Mouse (Mus musculus): ENCODE data around the gene Cdk12. TPM values are rescaled to one million over a fixed set of nuclear protein-coding genes. Genes with fewer than 3 reads are reported as not detected.
"Not testable (repeated sequence)": the region's sequence is repeated elsewhere in the genome, so short reads cannot be mapped to it uniquely, and the experiment has no call there.

The Cdk12 gene
- polyA plus RNA-seq, 1 experiment from 2014 or later = 20.0 TPM

DNA sequence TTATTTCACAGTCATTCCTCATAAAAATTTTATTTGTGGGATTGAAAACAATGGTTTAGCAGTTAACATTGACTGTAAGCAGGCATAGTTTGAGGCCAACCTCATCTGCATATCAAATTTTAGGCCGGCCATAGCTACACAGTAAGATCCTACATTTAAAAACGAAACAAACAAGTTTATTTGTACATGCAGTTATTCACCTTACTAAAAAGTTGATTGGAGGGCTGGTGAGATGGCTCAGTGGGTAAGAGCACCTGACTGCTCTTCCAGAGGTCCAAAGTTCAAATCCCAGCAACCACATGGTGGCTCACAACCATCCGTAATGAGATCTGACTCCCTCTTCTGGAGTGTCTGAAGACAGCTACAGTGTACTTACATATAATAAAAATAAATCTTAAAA lies 3.4 kb downstream of the Cdk12 start:
- 87% methylated on average over 3 of the region's 3 CpGs for WGBS
- not testable (repeated sequence) for ATAC-seq (ENCODE audit: low FRiP score); H3K27me3 ChIP-seq; H3K9ac ChIP-seq; H3K9me3 ChIP-seq; H3K27ac ChIP-seq
- Histone ChIP-seq H3K36me3 (replicated peaks) (peaks cover 32% of the 10 kb centered on the region), H3K4me3 (replicated peaks) (peak overlapping the region; percentile 19; the same call in 1 of the 2 replicates), H3K4me2 (peak overlapping the region; percentile 44), H3K4me1 (peaks cover 20% of the 10 kb centered on the region)

DNA sequence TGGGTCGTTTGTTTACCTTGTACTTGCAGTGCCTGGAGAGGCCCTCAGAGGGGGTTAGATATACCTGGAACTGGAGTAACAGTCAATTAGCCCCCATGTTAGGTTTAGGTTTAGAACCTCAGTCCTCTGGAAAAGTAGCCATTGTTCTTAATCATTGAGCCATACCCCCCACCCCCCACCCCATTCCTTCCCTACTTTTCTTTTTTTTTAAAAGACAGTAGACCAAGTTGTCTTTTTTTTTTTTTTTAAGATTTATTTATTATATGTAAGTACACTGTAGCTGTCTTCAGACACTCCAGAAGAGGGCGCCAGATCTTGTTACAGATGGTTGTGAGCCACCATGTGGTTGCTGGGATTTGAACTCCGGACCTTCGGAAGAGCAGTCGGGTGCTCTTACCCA lies 6.8 kb downstream of the Cdk12 start:
- not testable (repeated sequence) for H3K27ac ChIP-seq; ATAC-seq (ENCODE audit: low FRiP score); H3K4me3 ChIP-seq (replicated peaks); H3K27me3 ChIP-seq; H3K4me2 ChIP-seq; H3K9ac ChIP-seq; H3K9me3 ChIP-seq
- Histone ChIP-seq H3K4me1 (peaks cover 14% of the 10 kb centered on the region), H3K36me3 (replicated peaks) (peaks cover 57% of the 10 kb centered on the region)
- WGBS = 89% methylated on average over 5 of the region's 5 CpGs

DNA sequence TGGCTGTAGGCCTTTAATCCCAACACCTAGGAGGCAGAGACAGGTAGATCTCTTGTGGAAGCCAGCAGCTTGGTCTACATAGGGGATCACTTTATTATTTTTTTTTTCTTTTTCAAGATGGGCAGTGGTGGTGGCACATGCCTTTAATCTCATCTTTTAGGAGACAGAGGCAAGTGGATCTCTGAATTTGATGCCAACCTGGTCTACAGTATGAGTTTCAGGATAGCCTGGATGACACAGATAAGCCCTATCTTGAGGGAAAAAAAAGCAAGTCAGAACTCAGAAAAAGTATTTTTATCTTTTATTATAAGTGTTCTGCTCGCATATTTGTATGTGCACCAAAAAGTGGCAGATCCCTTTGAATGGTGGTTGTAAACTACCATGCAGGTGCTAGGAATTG lies 10.5 kb downstream of the Cdk12 start:
- Histone ChIP-seq H3K4me3 (replicated peaks) (no peak overlapping the region), H3K4me1 (no peaks in the 10 kb centered on the region), H3K9me3 (no peaks in the 10 kb centered on the region), H3K9ac (no peak overlapping the region), H3K27me3 (no peaks in the 10 kb centered on the region), H3K4me2 (no peak overlapping the region), H3K36me3 (replicated peaks) (peaks cover 76% of the 10 kb centered on the region), H3K27ac (no peak overlapping the region)
- ATAC-seq (ENCODE audit: low FRiP score) = no peak
- 93% methylated on average over 1 of the region's 1 CpGs for WGBS

DNA sequence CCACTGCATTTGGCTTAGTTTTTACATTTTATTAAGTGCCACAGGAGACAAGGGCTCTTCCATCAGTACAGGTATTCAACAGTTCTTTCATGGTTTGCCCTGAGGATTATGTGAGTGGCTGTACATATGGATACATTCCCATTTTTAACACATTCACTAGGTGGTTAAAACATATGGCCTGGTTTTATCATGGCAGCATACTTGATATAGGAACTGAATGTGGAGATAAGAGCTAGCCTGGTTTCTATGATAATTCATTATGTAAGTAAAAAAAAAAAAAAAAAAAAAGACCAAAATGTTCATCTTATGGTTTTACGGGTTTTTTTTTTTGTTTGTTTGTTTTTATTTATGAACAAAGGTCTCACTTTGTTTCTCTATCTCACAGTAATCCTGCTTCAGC lies 23.5 kb downstream of the Cdk12 start:
- Histone ChIP-seq H3K9me3 (no peaks in the 10 kb centered on the region), H3K4me2 (no peak overlapping the region), H3K36me3 (replicated peaks) (peaks cover 65% of the 10 kb centered on the region), H3K4me1 (no peaks in the 10 kb centered on the region), H3K27ac (no peak overlapping the region), H3K9ac (no peak overlapping the region), H3K4me3 (replicated peaks) (no peak overlapping the region), H3K27me3 (no peaks in the 10 kb centered on the region)
- ATAC-seq (ENCODE audit: low FRiP score) = no peak
- WGBS = 100% methylated on average over 1 of the region's 1 CpGs

DNA sequence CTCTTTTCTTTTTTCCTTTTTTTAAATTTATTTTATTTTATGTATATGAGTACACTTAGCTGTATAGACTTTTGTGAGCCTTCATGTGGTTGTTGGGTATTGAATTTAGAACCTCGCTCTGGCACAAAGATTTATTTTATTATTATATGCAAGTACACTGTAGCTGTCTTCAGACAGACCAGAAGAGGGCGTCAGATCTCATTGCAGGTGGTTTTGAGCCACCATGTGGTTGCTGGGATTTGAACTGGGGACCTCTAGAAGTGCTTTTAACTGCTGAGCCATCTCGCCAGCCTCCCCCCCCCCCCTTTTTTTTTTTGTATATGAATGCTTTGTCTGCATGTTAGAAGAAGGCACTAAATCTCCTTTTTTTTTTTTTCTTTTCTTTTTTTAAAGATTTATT lies 35.6 kb downstream of the Cdk12 start:
- Histone ChIP-seq H3K36me3 (replicated peaks) (peaks cover 62% of the 10 kb centered on the region), H3K4me2 (no peak overlapping the region)
- ATAC-seq (ENCODE audit: low FRiP score) = no peak

DNA sequence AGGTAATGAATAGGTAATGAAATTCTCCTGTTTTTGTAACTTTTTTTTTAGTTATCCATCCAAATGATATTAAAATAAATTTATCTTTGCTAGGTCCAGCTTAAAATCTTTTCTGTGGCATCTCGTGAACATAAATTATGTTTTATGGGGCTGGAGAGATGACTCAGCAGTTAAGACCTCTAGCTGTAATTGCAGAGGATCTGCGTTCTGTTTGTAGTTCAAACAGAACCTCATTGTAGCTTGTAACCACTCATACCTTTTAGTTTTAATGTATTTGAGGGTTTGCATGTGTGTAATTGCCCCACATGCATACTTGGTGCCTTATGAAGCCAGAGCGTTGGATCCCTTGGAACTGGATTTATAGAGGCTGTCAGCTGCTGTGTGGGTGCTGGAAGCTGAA lies 36.1 kb downstream of the Cdk12 start:
- H3K4me1 ChIP-seq = no peaks in the 10 kb centered on the region
- no peak overlapping the region for H3K27ac ChIP-seq
- H3K9me3 ChIP-seq = no peaks in the 10 kb centered on the region
- WGBS = 96% methylated on average over 3 of the region's 3 CpGs
- no peaks in the 10 kb centered on the region for H3K27me3 ChIP-seq
- no peak overlapping the region for H3K4me2 ChIP-seq
- H3K9ac ChIP-seq = no peak overlapping the region
- no peak overlapping the region for H3K4me3 ChIP-seq (replicated peaks)
- ATAC-seq (ENCODE audit: low FRiP score) = no peak
- peaks cover 64% of the 10 kb centered on the region for H3K36me3 ChIP-seq (replicated peaks)

More for the DNA sequence above, 35.6 kb downstream of the Cdk12 start:
- Histone ChIP-seq H3K9ac (no peak overlapping the region), H3K4me1 (no peaks in the 10 kb centered on the region), H3K9me3 (no peaks in the 10 kb centered on the region), H3K4me3 (replicated peaks) (no peak overlapping the region), H3K27ac (no peak overlapping the region), H3K27me3 (no peaks in the 10 kb centered on the region)
- 68% methylated on average over 3 of the region's 3 CpGs for WGBS

DNA sequence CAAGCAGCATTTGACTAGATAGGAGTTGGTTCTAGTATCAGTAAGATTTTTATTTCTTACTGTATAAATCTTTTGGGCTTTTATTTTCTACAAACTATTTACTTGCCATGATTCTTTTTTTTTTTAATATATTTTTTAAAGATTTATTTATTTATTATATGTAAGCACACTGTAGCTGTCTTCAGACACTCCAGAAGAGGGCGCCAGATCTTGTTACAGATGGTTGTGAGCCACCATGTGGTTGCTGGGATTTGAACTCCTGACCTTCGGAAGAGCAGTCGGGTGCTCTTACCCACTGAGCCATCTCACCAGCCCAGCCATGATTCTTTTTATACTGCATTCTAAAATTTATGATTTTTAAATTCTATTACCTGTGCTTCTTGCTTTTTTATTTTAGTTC lies 40.1 kb downstream of the Cdk12 start:
- not testable (repeated sequence) for H3K9ac ChIP-seq; H3K4me2 ChIP-seq; H3K4me3 ChIP-seq (replicated peaks); H3K4me1 ChIP-seq; H3K27me3 ChIP-seq; ATAC-seq (ENCODE audit: low FRiP score); H3K9me3 ChIP-seq; H3K27ac ChIP-seq
- 74% methylated on average over 3 of the region's 3 CpGs for whole genome bisulfite sequencing
- peaks cover 76% of the 10 kb centered on the region for H3K36me3 ChIP-seq (replicated peaks)

DNA sequence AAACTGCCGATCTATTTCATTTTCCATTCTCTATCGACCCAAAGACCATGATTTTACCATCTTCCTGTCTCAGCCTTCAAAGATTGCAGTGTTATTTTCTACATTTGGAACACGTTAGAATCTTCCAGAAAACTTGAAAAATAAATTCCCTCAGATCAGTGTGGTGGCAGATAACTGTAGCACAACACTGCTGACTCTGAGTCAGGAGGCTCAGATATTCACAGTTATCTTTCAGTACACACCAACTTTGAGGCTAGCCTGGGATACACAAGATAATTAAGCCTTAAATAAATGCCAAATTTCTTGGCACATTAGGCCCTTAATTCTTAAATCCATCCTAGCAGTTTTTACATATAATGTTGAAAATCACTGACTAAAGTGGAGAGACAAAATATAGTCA lies 41.6 kb downstream of the Cdk12 start:
- Histone ChIP-seq H3K4me1 (no peaks in the 10 kb centered on the region), H3K36me3 (replicated peaks) (peaks cover 65% of the 10 kb centered on the region)

DNA sequence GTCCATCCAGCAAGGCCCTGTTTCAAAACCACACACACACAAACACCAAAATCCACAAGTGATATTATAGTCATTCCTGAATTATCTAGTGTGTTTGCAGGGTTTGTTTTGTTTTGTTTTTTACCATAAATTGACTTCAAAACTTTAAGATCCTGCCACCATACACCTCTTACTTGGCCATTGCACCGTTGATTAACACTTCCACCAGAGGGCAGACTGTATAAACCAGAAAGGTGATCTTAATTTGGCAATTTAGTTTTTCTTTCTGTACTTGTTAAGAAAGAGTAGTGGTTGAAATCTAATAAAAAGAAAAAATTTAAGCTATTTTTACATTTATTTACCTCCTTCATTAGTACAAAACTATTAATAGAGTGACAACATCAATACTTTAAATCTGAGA lies 44.5 kb downstream of the Cdk12 start:
- Histone ChIP-seq H3K4me3 (replicated peaks) (no peak overlapping the region), H3K4me1 (no peaks in the 10 kb centered on the region), H3K36me3 (replicated peaks) (peaks cover 61% of the 10 kb centered on the region), H3K27ac (no peak overlapping the region), H3K9me3 (no peaks in the 10 kb centered on the region), H3K9ac (no peak overlapping the region), H3K4me2 (no peak overlapping the region), H3K27me3 (no peaks in the 10 kb centered on the region)
- 88% methylated on average over 1 of the region's 1 CpGs for WGBS
- no peak for ATAC-seq (ENCODE audit: low FRiP score)

More for the DNA sequence above, 41.6 kb downstream of the Cdk12 start:
- 92% methylated on average over 3 of the region's 3 CpGs for WGBS
- Histone ChIP-seq H3K4me3 (replicated peaks) (no peak overlapping the region), H3K9ac (no peak overlapping the region), H3K27ac (no peak overlapping the region), H3K27me3 (no peaks in the 10 kb centered on the region), H3K4me2 (no peak overlapping the region), H3K9me3 (no peaks in the 10 kb centered on the region)
- ATAC-seq (ENCODE audit: low FRiP score) = no peak

DNA sequence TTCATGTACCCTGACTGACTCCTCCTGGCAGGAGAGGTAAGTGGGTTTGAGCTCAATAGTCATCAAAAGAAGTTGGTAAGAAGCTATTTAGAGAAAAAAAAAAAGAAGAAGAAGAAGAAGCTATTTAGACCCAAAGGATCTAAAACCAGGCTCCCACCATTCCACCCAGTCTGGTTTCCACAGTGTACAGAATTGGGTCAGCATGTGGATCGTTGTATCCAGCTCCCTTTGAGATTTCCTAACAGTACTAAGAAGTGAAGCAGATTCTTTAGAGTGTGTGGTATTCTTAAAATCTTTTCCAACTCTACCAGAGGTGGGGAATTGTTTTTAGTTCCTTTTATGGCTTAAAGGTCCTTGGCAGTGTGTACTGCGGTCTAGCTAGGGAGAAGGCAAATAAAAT lies 50.9 kb downstream of the Cdk12 start:
- Histone ChIP-seq H3K9me3 (no peaks in the 10 kb centered on the region), H3K9ac (no peak overlapping the region), H3K4me2 (no peak overlapping the region), H3K36me3 (replicated peaks) (peaks cover 17% of the 10 kb centered on the region), H3K4me3 (replicated peaks) (no peak overlapping the region), H3K4me1 (no peaks in the 10 kb centered on the region), H3K27me3 (no peaks in the 10 kb centered on the region), H3K27ac (no peak overlapping the region)
- 90% methylated on average over 2 of the region's 2 CpGs for WGBS
- ATAC-seq (ENCODE audit: low FRiP score) = no peak

DNA sequence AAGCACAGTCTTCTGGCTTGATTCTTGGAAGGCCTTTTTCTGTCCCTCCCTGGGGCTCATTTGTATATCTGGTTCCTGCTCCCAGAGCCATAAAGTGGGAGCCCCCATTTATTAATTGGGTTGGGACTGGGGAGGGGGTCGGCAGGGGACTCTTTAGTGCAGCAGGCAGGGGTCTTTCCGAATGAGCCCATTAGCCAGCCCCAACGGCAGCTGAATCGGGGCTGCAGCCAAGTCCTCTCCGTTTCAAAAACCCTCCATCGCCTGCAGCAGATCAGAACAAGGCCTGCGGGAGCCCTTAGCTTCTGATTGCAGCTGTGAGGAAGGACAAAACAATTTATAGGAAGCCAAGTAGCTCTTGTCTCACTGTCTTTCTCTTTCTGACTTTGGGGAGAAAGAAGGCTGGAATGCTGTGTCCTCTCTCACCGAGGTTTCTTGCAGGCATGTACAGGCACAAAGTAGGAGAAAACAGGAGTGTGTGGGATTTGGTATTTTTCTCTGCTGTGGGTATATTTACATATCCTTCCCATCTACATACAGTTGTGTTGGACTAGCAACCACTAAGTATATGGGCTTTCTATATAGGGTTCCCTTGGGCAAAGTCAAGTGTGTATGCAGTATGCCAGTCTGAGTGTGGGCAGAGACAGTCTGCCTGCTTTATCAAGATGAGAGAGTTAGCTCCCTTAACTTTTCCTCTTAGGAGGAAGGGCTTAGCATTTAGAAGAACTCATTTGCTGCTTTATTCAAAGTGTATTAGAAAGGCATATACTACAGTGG lies 58.0 kb downstream of the Cdk12 start:
- no peaks in the 10 kb centered on the region; the same call in 1 of the 2 replicates for H3K4me1 ChIP-seq
- no peak overlapping the region for H3K4me2 ChIP-seq
- H3K27me3 ChIP-seq = no peaks in the 10 kb centered on the region
- no peaks in the 10 kb centered on the region for H3K9me3 ChIP-seq
- H3K9ac ChIP-seq = no peak overlapping the region
- H3K4me3 ChIP-seq (replicated peaks) = no peak overlapping the region
- 71% methylated on average over 8 of the region's 8 CpGs for whole genome bisulfite sequencing
- H3K36me3 ChIP-seq (replicated peaks) = peaks cover 4% of the 10 kb centered on the region; the same call in 1 of the 2 replicates
- no peak overlapping the region for H3K27ac ChIP-seq
- no peak for ATAC-seq (ENCODE audit: low FRiP score)

DNA sequence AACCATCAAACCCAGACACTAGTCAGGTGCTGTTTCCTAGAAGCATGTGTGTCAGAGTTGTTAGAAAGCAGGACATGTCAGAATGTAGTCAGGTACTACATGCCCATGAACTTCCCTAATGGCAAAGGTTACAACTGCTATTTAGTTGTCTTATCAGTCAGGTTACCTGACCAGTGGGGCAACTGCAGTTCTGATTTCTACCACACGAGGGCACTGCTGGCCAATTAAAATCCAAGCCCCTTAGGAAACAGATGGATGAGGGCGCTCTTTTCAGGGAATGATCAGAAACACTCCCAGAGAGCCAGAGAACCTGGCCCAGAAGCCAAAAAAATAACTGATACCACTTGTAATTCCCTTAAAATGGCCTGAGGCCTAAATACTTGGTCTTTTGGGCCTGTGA lies 62.2 kb downstream of the Cdk12 start:
- WGBS = 4% methylated on average over 2 of the region's 2 CpGs
- Histone ChIP-seq H3K4me3 (replicated peaks) (no peak overlapping the region), H3K27me3 (no peaks in the 10 kb centered on the region), H3K27ac (peak overlapping the region; percentile 65; the same call in 1 of the 2 replicates), H3K4me1 (no peaks in the 10 kb centered on the region; the same call in 1 of the 2 replicates), H3K36me3 (replicated peaks) (peaks cover 26% of the 10 kb centered on the region), H3K9me3 (no peaks in the 10 kb centered on the region), H3K4me2 (no peak overlapping the region), H3K9ac (no peak overlapping the region)
- no peak for ATAC-seq (ENCODE audit: low FRiP score)

DNA sequence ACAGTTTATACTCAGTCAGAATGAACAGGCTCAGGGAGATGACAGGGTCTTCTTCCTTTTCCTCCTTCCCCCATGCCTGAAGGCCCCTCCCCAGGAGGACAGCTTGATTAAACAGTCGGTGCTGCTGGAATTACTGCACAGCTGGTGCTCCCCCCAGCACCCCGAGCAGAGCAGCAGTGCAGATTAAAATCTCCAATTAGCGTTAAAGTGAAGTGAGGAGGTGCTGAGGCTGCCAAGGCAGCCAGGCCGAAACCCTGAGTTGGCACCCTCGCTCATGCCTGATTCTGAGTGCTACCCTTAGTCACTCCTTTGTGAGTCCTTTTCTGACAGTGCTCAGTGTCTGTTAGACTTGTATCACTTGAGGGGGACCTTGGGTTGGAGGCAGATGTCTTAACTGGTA lies 63.0 kb downstream of the Cdk12 start:
- Histone ChIP-seq H3K9me3 (no peaks in the 10 kb centered on the region), H3K4me1 (no peaks in the 10 kb centered on the region; the same call in 1 of the 2 replicates), H3K4me2 (no peak overlapping the region), H3K9ac (no peak overlapping the region), H3K36me3 (replicated peaks) (peaks cover 33% of the 10 kb centered on the region), H3K4me3 (replicated peaks) (no peak overlapping the region), H3K27ac (peak overlapping the region; percentile 65), H3K27me3 (no peaks in the 10 kb centered on the region)
- no peak for ATAC-seq (ENCODE audit: low FRiP score)
- 75% methylated on average over 5 of the region's 5 CpGs for WGBS
